21 mouse cellular contexts compared by ENCODE assay signal in the genomic region with DNA sequence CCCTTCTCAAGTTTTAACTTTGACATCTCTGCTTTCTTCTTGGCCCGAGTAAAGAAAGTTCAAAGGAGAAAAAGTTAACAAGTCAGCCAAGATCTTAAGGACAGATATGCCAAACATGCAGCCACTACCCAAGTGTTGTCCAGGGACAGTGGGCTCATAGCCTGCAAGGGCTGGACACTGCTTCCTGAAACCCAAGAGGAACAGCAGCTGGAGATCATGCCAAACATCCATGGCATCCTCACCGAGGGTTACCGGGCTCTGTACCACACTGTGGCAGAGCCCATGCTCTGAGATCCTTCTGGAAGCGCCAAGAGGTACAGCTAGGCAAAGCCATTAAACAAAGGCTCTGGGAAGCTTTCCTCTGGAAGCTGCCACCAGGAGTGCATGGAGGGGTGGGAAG.
"Had no signal": no experiment of that assay in that cellular context is flagged by ENCODE, and none has a peak within 500 bp of the region (broad histone marks: within the 10 kb centered on the region; RNA-seq: fewer than 3 reads in every experiment).

No protein-coding gene starts in this region.

- H3K27ac ChIP-seq: kidney, postnatal 0 days; left cerebral cortex, adult 2 months; limb, embryonic 12.5 days; limb, embryonic 15.5 days; liver, embryonic 14.5 days; macrophage; midbrain, embryonic 10.5 days; stomach, postnatal 0 days had no signal

- DNase-seq: kidney, adult 2 months; kidney, postnatal 25 days; layer of hippocampus, postnatal 36 days; left cerebral cortex, postnatal 4 days; liver, postnatal 0 days; lung, embryonic 14.5 days; midbrain, embryonic 14.5 days; thymus, adult 2 months; thymus, postnatal 14 days; thymus, postnatal 4 days had no signal

- ATAC-seq: intestine, postnatal 0 days; liver, postnatal 0 days; lung, postnatal 0 days had no signal

- H3K27me3 ChIP-seq: limb, embryonic 12.5 days; limb, embryonic 15.5 days had no signal

- H3K4me2 ChIP-seq: limb, embryonic 12.5 days; limb, embryonic 15.5 days; liver, embryonic 11.5 days; lung, embryonic 14.5 days had no signal

- H3K4me3 ChIP-seq: left cerebral cortex, adult 2 months; limb, embryonic 12.5 days; limb, embryonic 15.5 days; midbrain, embryonic 10.5 days had no signal

- H3K9me3 ChIP-seq: limb, embryonic 12.5 days; limb, embryonic 15.5 days; midbrain, embryonic 10.5 days had no signal

- H3K9ac ChIP-seq: limb, embryonic 12.5 days; limb, embryonic 15.5 days; liver, embryonic 14.5 days; liver, postnatal 0 days; lung, embryonic 14.5 days had no signal
